Mouse (Mus musculus) lung, embryonic 14.5 days (tissue): ENCODE measurements around the gene Kit. TPM values are rescaled to one million over a fixed set of nuclear protein-coding genes. Genes with fewer than 3 reads are reported as not detected.
A peak's percentile ranks its signal among the peaks of the same experiment; 100 is the strongest.

Source experiments
- ATAC-seq: fragments of 200-750 bp; cut with Nextera tagmentation; 2 replicates; pipeline ENCODE4 v1.8.0; 2017; ENCODE audit warnings: mild to moderate bottlenecking, moderate TSS enrichment, moderate library complexity; ENCODE audit not compliant: insufficient read depth
- DNase-seq: peaks from one replicate; pipeline ENCODE4 v3.0.0-alpha.2; 2015
- H3K27ac ChIP-seq: fragments of 300-500 bp; sonication (generic); 2 replicates; pipeline ENCODE4 v1.5.1; 2014; ENCODE audit warnings: low read depth, mild to moderate bottlenecking, moderate library complexity
- H3K27me3 ChIP-seq: fragments of 300-500 bp; sonication (generic); 2 replicates; pipeline ENCODE4 v1.6.1; 2014; ENCODE audit warnings: low read length, control low read depth; ENCODE audit not compliant: insufficient read depth
- H3K36me3 ChIP-seq: fragments of 300-500 bp; sonication (generic); 2 replicates; pipeline ENCODE4 v1.6.1; 2014; ENCODE audit warnings: control low read depth; ENCODE audit not compliant: insufficient read depth
- H3K4me1 ChIP-seq: fragments of 300-500 bp; sonication (generic); 2 replicates; pipeline ENCODE4 v1.6.1; 2014; ENCODE audit warnings: antibody characterized with exemption, control low read depth; ENCODE audit not compliant: insufficient read depth
- H3K4me2 ChIP-seq: fragments of 300-500 bp; sonication (generic); 2 replicates; pipeline ENCODE4 v1.6.1; 2014; ENCODE audit warnings: mild to moderate bottlenecking
- H3K4me3 ChIP-seq: fragments of 300-500 bp; sonication (generic); 2 replicates; pipeline ENCODE4 v1.5.1; 2014; ENCODE audit warnings: low read depth, low read length
- H3K9ac ChIP-seq: fragments of 300-500 bp; sonication (generic); 2 replicates; pipeline ENCODE4 v1.6.1; 2014
- H3K9me3 ChIP-seq: fragments of 300-500 bp; sonication (generic); 2 replicates; pipeline ENCODE4 v1.6.1; 2016; ENCODE audit warnings: low read depth, low read length, control low read depth
- CTCF ChIP-seq: IDR thresholded peaks from 2 replicates; pipeline ENCODE4 v1.5.1; 2016; ENCODE audit warnings: antibody characterized with exemption, low read depth
- WGBS: fragments of 180-500 bp; shearing (Covaris S2); extraction: QIAGEN DNeasy Blood & Tissue Kit; methylation state at CpG from one replicate; pipeline ENCODE4 v1.1.7; 2014; 5-methylcytosine and 5-hydroxymethylcytosine counted together
- polyA plus RNA-seq: library from polyadenylated mRNA; unstranded; fragments of >200 nt; fragmentation: Nextera tagmentation; extraction: Ambion mirVana; gene quantifications from 2 replicates; pipeline ENCODE4 v1.2.1, GENCODE M21; 2014

The Kit gene
- polyA plus RNA-seq: 44.7 and 49.0 TPM in 2 replicates

- WGBS: under 1% methylated on average over 64 of the region's 65 CpGs
- DNase-seq: peak; percentile 92
- peak within 1 kb of the TSS; percentile 69 for H3K9ac ChIP-seq
- peak within 1 kb of the TSS; percentile 99 for H3K4me2 ChIP-seq
- peak within 1 kb of the TSS; percentile 61 for H3K4me3 ChIP-seq
- H3K36me3 ChIP-seq: no peaks in the 10 kb centered on the region
- peaks cover 18% of the 10 kb centered on the region for H3K27me3 ChIP-seq
- H3K4me1 ChIP-seq: no peaks in the 10 kb centered on the region
- no peak for TF ChIP-seq CTCF
- no peaks in the 10 kb centered on the region for H3K9me3 ChIP-seq
- peak within 1 kb of the TSS; percentile 61; the same call in 1 of the 2 replicates for H3K27ac ChIP-seq
- peak; percentile 93 for ATAC-seq
Measured at GRCm38 (mm10) chr5:75574852-75575566, at the start of gene Kit. Gene Kit (plus strand): TSS chr5:75574916.

DNA sequence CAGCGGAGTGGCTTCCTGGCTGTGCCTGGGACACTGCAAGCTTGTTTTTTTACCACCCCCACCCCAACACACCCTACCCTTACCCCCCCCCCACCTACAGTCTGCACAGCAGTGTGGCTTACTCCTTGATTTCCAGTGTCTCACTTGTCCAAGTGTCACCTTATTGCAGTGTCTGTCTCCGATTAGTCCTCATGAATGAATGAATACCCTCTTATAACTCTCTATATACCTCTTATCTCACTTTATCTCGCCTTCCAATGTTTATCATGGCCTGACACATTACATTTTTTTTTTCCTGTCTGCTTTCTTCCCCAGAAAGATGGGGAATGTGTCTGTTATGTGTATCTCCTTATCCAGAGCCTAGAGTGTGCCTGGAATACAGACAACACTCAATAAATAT is 38.6 kb upstream of the Kit start:
- no peak overlapping the region for H3K27ac ChIP-seq
- no peaks in the 10 kb centered on the region for H3K36me3 ChIP-seq
- H3K4me3 ChIP-seq: no peak overlapping the region
- 0 out of 2 replicates have a peak, but pooled peaks have one; percentile 41 for ATAC-seq
- 0 out of 2 replicates have a peak, but pooled peaks cover 8% of the 10 kb centered on the region for H3K4me1 ChIP-seq
- H3K9ac ChIP-seq: no peak overlapping the region
- no peak for TF ChIP-seq CTCF
- H3K4me2 ChIP-seq: no peak overlapping the region
- 17% methylated on average over 3 of the region's 3 CpGs for WGBS
- DNase-seq: no peak
- H3K27me3 ChIP-seq: no peaks in the 10 kb centered on the region
- H3K9me3 ChIP-seq: no peaks in the 10 kb centered on the region

DNA sequence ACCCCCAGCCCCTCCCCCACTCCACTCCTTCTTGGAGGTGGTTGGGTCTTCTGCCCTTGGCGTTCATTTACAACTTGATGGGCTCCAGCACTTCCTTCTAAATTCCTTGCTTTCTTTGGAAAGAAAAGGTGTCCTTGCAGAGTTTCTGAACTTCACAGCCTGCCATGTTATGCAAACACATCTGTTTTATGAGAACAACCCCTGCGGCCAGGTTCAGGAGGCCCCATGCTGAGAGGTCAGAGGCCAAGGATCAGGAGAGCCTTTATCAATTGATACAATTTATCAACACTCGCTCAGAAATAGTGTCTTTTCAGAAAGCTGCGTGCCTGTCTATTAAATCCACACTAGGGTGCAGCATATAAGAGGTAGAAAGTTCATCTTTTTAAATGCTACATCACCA is 37.0 kb upstream of the Kit start:
- 36% methylated on average over 4 of the region's 4 CpGs for WGBS
- Histone ChIP-seq H3K27ac (no peak overlapping the region), H3K4me3 (no peak overlapping the region), H3K4me2 (no peak overlapping the region), H3K27me3 (no peaks in the 10 kb centered on the region), H3K9me3 (no peaks in the 10 kb centered on the region), H3K9ac (no peak overlapping the region), H3K4me1 (0 out of 2 replicates have a peak, but pooled peaks cover 8% of the 10 kb centered on the region), H3K36me3 (no peaks in the 10 kb centered on the region)
- DNase-seq (no peak), ATAC-seq (no peak)
- TF ChIP-seq CTCF: no peak

DNA sequence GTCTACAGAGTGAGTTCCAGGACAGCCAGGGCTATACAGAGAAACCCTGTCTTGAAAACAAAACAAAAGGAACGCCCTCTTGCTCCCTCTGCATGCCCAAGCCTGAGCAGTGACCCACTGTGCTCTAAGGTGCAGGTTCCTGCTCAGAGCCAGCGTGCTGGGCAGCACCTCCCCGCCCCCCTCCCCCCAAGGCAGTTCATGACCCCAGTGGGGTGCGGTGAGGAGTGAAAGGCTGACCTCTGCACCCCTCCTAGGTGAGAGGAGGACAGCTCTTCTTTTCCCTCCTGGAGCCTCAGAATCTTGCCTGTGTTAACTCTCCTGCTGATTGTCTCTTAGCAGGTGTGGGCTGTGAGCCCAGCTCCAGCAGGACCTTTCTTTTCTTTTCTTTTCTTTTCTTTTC is 36.3 kb upstream of the Kit start:
- H3K9ac ChIP-seq: no peak overlapping the region
- H3K27ac ChIP-seq: no peak overlapping the region
- WGBS: 38% methylated on average over 4 of the region's 4 CpGs
- no peak for DNase-seq
- ATAC-seq: no peak
- H3K4me1 ChIP-seq: 0 out of 2 replicates have a peak, but pooled peaks cover 8% of the 10 kb centered on the region
- no peak for TF ChIP-seq CTCF
- H3K9me3 ChIP-seq: no peaks in the 10 kb centered on the region
- H3K4me2 ChIP-seq: no peak overlapping the region
- no peak overlapping the region for H3K4me3 ChIP-seq
- no peaks in the 10 kb centered on the region for H3K36me3 ChIP-seq
- no peaks in the 10 kb centered on the region for H3K27me3 ChIP-seq

DNA sequence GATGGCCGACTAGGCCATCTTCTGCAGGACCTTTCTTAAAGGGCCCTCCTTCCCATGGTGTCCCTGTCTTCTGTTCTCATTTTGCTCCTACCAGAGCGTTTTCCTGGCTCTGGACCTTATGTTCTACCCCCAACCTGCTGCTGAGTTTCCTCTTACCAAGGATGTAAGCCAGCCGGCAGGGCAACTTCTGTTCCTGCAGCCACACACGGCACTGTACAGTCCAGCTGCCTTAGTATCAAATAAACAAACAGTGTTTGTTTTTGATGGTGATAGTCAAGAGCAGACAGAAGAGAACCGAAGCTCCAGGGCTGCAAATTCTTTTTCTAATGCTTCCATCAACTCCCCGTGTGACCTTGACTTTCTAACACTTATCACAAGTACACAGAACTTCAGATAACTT is 35.6 kb upstream of the Kit start:
- Histone ChIP-seq H3K9ac (no peak overlapping the region), H3K4me2 (no peak overlapping the region), H3K36me3 (no peaks in the 10 kb centered on the region), H3K9me3 (no peaks in the 10 kb centered on the region), H3K27me3 (no peaks in the 10 kb centered on the region), H3K27ac (no peak overlapping the region), H3K4me1 (peaks cover 11% of the 10 kb centered on the region; the same call in 1 of the 2 replicates), H3K4me3 (no peak overlapping the region)
- WGBS: 4% methylated on average over 6 of the region's 6 CpGs
- ATAC-seq (peak; percentile 35; the same call in 1 of the 2 replicates), DNase-seq (peak; percentile 57)
- TF ChIP-seq CTCF: no peak

- DNase-seq: no peak
- Histone ChIP-seq H3K27ac (no peak overlapping the region), H3K4me2 (no peak overlapping the region), H3K4me1 (peaks cover 14% of the 10 kb centered on the region; the same call in 1 of the 2 replicates), H3K36me3 (no peaks in the 10 kb centered on the region), H3K9ac (no peak overlapping the region), H3K27me3 (no peaks in the 10 kb centered on the region), H3K9me3 (no peaks in the 10 kb centered on the region), H3K4me3 (no peak overlapping the region)
- no peak for ATAC-seq
- WGBS: 49% methylated on average over 3 of the region's 3 CpGs
- no peak for TF ChIP-seq CTCF
Measured at GRCm38 (mm10) chr5:75543757-75544156, 31.0 kb upstream of the Kit start.

DNA sequence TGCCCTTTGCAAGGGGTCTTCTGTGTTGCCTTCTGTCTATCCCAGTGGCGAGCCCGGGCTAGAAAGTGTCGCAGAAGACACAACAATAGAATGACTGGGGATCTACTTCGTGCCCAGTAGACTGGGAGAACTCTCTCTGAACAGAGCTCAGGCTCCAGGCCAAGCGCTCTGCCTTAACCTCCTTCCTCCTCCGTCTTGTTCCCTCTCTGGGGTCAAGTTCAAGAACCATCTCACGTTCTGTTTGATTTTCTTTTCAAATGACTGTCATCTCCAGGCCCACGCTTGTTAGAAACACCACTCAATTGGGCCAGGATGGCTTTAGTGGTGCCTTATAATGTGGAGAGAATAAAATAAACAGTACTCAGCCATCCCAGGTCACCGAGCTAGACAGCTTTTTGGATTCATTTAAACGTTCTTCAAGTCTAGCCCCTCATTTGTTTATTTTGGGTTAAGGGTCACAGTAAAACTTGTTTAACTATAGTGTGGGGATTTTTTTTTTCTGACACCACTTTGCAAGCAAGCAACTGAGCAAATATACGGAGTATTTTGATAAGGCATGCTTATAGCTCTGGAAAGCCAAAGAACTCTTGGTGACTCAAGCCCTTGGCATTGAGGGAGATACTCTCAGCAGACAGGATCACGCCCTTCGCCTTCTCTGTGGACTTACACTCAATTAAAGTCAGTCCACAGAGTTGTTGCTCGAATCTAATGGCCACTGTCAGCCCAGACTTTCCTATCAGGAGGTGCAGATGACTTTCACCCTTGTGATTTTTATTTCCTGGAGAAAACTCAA is 30.0 kb upstream of the Kit start:
- Histone ChIP-seq H3K4me3 (no peak overlapping the region), H3K9ac (no peak overlapping the region), H3K9me3 (no peaks in the 10 kb centered on the region; the same call in 1 of the 2 replicates), H3K4me1 (peaks cover 14% of the 10 kb centered on the region; the same call in 1 of the 2 replicates), H3K4me2 (no peak overlapping the region), H3K36me3 (no peaks in the 10 kb centered on the region), H3K27ac (0 out of 2 replicates have a peak overlapping the region, but pooled peaks have one; percentile 13), H3K27me3 (no peaks in the 10 kb centered on the region)
- no peak for TF ChIP-seq CTCF
- ATAC-seq (peak; percentile 94), DNase-seq (peak; percentile 95)
- WGBS: 14% methylated on average over 14 of the region's 14 CpGs
